ENCODE assay signal across 8 mouse cellular contexts in the genomic region with DNA sequence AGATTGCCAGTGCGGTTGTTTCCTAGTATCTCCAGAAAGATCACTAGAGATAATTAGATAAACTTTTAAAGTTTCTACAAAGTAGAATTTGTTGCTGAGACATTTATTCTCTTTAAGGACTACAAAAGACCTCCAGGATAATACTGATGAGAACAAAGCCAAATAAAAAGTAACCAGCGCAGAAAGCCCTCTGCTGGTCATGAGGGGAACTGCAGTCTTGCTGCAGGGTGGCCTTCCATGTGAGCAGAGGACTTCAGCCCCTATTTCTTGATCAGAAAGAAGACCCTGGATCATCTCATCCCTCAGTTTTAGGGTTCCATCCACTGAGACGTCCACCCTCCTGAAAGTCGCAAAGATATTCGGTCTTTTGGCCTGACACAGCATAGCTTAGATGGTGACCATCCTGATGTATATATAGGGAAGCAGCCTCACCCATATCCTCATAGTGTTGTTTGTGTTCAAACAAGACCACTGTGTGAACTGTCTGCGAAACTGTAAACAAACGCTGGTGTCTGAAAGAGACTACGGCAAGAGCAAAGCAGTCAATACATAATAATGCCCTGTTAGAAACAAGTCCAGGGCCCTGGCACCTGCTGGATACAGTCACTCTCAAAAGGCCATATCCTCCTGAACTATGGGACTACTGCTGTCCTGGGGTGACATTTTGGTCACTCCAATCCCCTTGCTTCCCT.
DNase-seq lines count a peak whose midpoint lies in the region; ATAC-seq lines count a peak whose summit lies in the region.

No protein-coding gene starts in this region.

- peak; percentile 81 for DNase-seq in forebrain, embryonic 11.5 days (ENCODE audit: low spot score)
- peak; percentile 5 to 41 for DNase-seq in urinary bladder, adult 18-20 months (ENCODE audit: low spot score in 2 of 2)
- DNase-seq in urinary bladder, adult 2 months (ENCODE audit: low spot score) = no peak
- peak; percentile 36 for DNase-seq in embryo, embryonic 11.5 days (ENCODE audit: low read depth, low spot score)
- peak; percentile 9 for DNase-seq in induced T-regulatory cell, adult 2 months (ENCODE audit: low read depth)
- DNase-seq in midbrain, embryonic 14.5 days = peak; percentile 75
- DNase-seq in natural killer cell, adult 2 months (ENCODE audit: low spot score in 2 of 2) = no peak

- H3K27ac ChIP-seq in forebrain, embryonic 11.5 days (ENCODE audit: low read depth, low read length) = no peak overlapping the region
- H3K27ac ChIP-seq in forebrain, embryonic 15.5 days (replicated peaks) = no peak overlapping the region
- no peak overlapping the region for H3K27ac ChIP-seq in midbrain, embryonic 14.5 days (replicated peaks; ENCODE audit: low read depth, low read length)

- H3K4me1 ChIP-seq in forebrain, embryonic 11.5 days (replicated peaks; ENCODE audit: control insufficient read depth, insufficient read depth, low read length) = no peaks in the 10 kb centered on the region; the same call in 1 of the 2 replicates
- H3K4me1 ChIP-seq in forebrain, embryonic 15.5 days = peaks cover 18% of the 10 kb centered on the region
- H3K4me1 ChIP-seq in midbrain, embryonic 14.5 days (ENCODE audit: control insufficient read depth, insufficient read depth, low read length) = peaks cover 17% of the 10 kb centered on the region

- H3K9ac ChIP-seq in forebrain, embryonic 11.5 days (ENCODE audit: low read length) = no peak overlapping the region
- H3K9ac ChIP-seq in forebrain, embryonic 15.5 days (replicated peaks) = no peak overlapping the region
- no peak overlapping the region for H3K9ac ChIP-seq in midbrain, embryonic 14.5 days (replicated peaks; ENCODE audit: low read length)

- no peaks in the 10 kb centered on the region for H3K36me3 ChIP-seq in forebrain, embryonic 11.5 days (ENCODE audit: control insufficient read depth, insufficient read depth, low read length)
- H3K36me3 ChIP-seq in forebrain, embryonic 15.5 days = no peaks in the 10 kb centered on the region
- H3K36me3 ChIP-seq in midbrain, embryonic 14.5 days (ENCODE audit: control insufficient read depth, insufficient read depth, low read length) = no peaks in the 10 kb centered on the region

- ATAC-seq in forebrain, embryonic 11.5 days (replicated peaks; ENCODE audit: low FRiP score) = no peak
- ATAC-seq in forebrain, embryonic 15.5 days (replicated peaks) = no peak
- ATAC-seq in midbrain, embryonic 14.5 days (ENCODE audit: low FRiP score, low TSS enrichment) = no peak

- 55% methylated on average over 8 of the region's 8 CpGs for WGBS in forebrain, embryonic 11.5 days
- WGBS in forebrain, embryonic 15.5 days = 58% methylated on average over 8 of the region's 8 CpGs
- 61% methylated on average over 8 of the region's 8 CpGs for WGBS in midbrain, embryonic 14.5 days

- no peak overlapping the region for H3K4me3 ChIP-seq in forebrain, embryonic 11.5 days (ENCODE audit: low read depth, low read length)
- H3K4me3 ChIP-seq in forebrain, embryonic 15.5 days = no peak overlapping the region
- no peak overlapping the region for H3K4me3 ChIP-seq in midbrain, embryonic 14.5 days (replicated peaks; ENCODE audit: low read depth, low read length)

- H3K4me2 ChIP-seq in forebrain, embryonic 11.5 days (ENCODE audit: low read depth, low read length, severe bottlenecking) = no peak overlapping the region
- no peak overlapping the region for H3K4me2 ChIP-seq in forebrain, embryonic 15.5 days (replicated peaks)
- peak overlapping the region; percentile 95 for H3K4me2 ChIP-seq in midbrain, embryonic 14.5 days (ENCODE audit: low read length)

- no peaks in the 10 kb centered on the region for H3K9me3 ChIP-seq in forebrain, embryonic 11.5 days (ENCODE audit: control insufficient read depth, low read length)
- no peaks in the 10 kb centered on the region for H3K9me3 ChIP-seq in forebrain, embryonic 15.5 days
- no peaks in the 10 kb centered on the region for H3K9me3 ChIP-seq in midbrain, embryonic 14.5 days (ENCODE audit: control insufficient read depth, low read length)

- peaks cover 15% of the 10 kb centered on the region for H3K27me3 ChIP-seq in forebrain, embryonic 11.5 days (ENCODE audit: control insufficient read depth, insufficient read depth, low read length)
- H3K27me3 ChIP-seq in forebrain, embryonic 15.5 days = 0 out of 2 replicates have a peak, but pooled peaks cover 11% of the 10 kb centered on the region
- 0 out of 2 replicates have a peak, but pooled peaks cover 4% of the 10 kb centered on the region for H3K27me3 ChIP-seq in midbrain, embryonic 14.5 days (ENCODE audit: control insufficient read depth, insufficient read depth, low read length)

Comparison
In these comparisons a context has a peak if more than half of its experiments do, and no peak if none do; other contexts are left out.
1. DNase-seq: peak in forebrain, embryonic 11.5 days (single experiment), urinary bladder, adult 18-20 months (2 of 2), embryo, embryonic 11.5 days (single experiment), induced T-regulatory cell, adult 2 months (single experiment) and midbrain, embryonic 14.5 days (single experiment); none in urinary bladder, adult 2 months (single experiment) and natural killer cell, adult 2 months (0 of 2).